Mouse (Mus musculus) heart, adult 2 months (tissue): Measurements from ENCODE around the gene Chad. TPM values are rescaled to one million over a fixed set of nuclear protein-coding genes. Genes with fewer than 3 reads are reported as not detected.

ENCODE experiments used
- DNase-seq, 2 experiments: peaks; one replicate each; pipeline ENCODE4 v3.0.0; 2021
- H3K27ac ChIP-seq: fragments of 200-600 bp; 2 replicates; pipeline ENCODE4 v1.8.1; 2022
- H3K27me3 ChIP-seq: fragments of 200-500 bp; 2 replicates; pipeline ENCODE4 v1.6.1; 2012; ENCODE audit warnings: mild to moderate bottlenecking, low read length, inconsistent platforms, mixed read lengths; ENCODE audit not compliant: control insufficient read depth, insufficient read depth
- H3K36me3 ChIP-seq: fragments of 200-500 bp; 2 replicates; pipeline ENCODE4 v1.6.1; 2012; ENCODE audit warnings: low read length, inconsistent platforms; ENCODE audit not compliant: control insufficient read depth, insufficient read depth
- H3K4me1 ChIP-seq: fragments of 200-500 bp; 2 replicates; pipeline ENCODE4 v1.6.1; 2011; ENCODE audit warnings: low read length; ENCODE audit not compliant: control insufficient read depth, insufficient read depth
- H3K4me3 ChIP-seq: fragments of 200-600 bp; 2 replicates; pipeline ENCODE4 v1.8.1; 2022
- H3K79me2 ChIP-seq: fragments of 200-500 bp; replicated peaks from 2 replicates; pipeline ENCODE4 v1.6.1; 2012; ENCODE audit warnings: mild to moderate bottlenecking, inconsistent platforms, low read length, moderate library complexity, mixed read lengths; ENCODE audit not compliant: control insufficient read depth, insufficient read depth
- H3K9ac ChIP-seq: fragments of 200-500 bp; 2 replicates; pipeline ENCODE4 v1.6.1; 2012; ENCODE audit warnings: low read depth, mild to moderate bottlenecking, control low read depth, inconsistent platforms, low read length, mixed read lengths
- CTCF ChIP-seq: fragments of 200-600 bp; IDR thresholded peaks from 2 replicates; pipeline ENCODE4 v1.8.1; 2022; ENCODE audit warnings: antibody characterized with exemption, mild to moderate bottlenecking, moderate library complexity
- EP300 ChIP-seq: fragments of 200-500 bp; IDR thresholded peaks from 2 replicates; pipeline ENCODE4 v1.6.1; 2011; ENCODE audit warnings: low read depth, low read length, control low read depth; ENCODE audit not compliant: insufficient read depth
- POLR2A ChIP-seq: fragments of 200-500 bp; IDR thresholded peaks from 2 replicates; pipeline ENCODE4 v1.6.1; 2011; ENCODE audit warnings: mild to moderate bottlenecking, low read depth, low read length, control low read depth; ENCODE audit not compliant: insufficient read depth
- WGBS: fragments of 180-500 bp; shearing (Covaris S2); methylation state at CpG from one replicate; pipeline ENCODE4 v1.1.7; 2018; 5-methylcytosine and 5-hydroxymethylcytosine counted together
- intact Hi-C: fragments of 180-260 bp; cut with DNase I; formaldehyde crosslinking; loops from one replicate; pipeline ENCODE4 v1.15.1; 2025
- polyA plus RNA-seq: library from polyadenylated mRNA; depleted of rRNA; stranded (reverse); fragments of >200 nt; gene quantifications from 2 replicates; pipeline ENCODE4 v1.2.3, GENCODE M21; 2012
- total RNA-seq, 2 experiments: library from RNA; stranded (reverse); gene quantifications; 2 replicates each; pipeline ENCODE4 v1.2.3; 2021

Gene Chad
- total and polyA plus RNA-seq, 3 experiments, result 1.7 to 16.2 (median 2.1) TPM

DNA sequence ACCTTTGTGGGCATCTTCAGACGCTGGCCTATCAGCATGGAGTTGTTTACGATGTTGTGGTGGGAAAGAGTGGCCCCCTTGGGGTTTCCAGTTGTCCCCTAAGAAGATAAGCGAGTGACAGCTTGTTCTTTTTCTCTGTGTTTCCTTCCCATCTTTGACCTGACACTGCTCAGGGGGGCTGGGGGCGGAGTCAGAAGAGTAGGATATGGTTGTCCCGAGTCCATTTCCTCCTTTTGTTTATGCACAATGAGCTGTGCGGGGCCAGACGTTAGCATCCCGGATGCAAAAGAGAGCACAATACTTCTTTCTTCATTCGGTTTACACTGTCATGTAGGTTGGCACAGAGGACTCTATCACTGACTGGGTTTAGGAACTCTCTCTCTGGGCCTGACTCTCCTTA, 5.8 kb downstream of the Chad start:
- peak; percentile 46 to 54 for DNase-seq
- TF ChIP-seq CTCF (no peak), EP300 (0 out of 2 replicates have a peak, but pooled peaks have one; percentile 19)
- 43% methylated on average over 9 of the region's 9 CpGs for WGBS

GRCm38 (mm10) chr11:94571850-94572249, 7.0 kb downstream of the Chad start:
- Histone ChIP-seq H3K36me3 (no peaks in the 10 kb centered on the region), H3K4me1 (peaks cover 4% of the 10 kb centered on the region; the same call in 1 of the 2 replicates), H3K27ac (no peak overlapping the region), H3K4me3 (no peak overlapping the region), H3K27me3 (no peaks in the 10 kb centered on the region), H3K79me2 (no peaks in the 10 kb centered on the region), H3K9ac (no peak overlapping the region)
- TF ChIP-seq CTCF, result no peak
- 93% methylated on average over 1 of the region's 1 CpGs for WGBS
- intact Hi-C loops, result no loop called here
- no peak for DNase-seq

More for the DNA sequence above, 5.8 kb downstream of the Chad start:
- Histone ChIP-seq H3K79me2 (no peaks in the 10 kb centered on the region), H3K4me3 (no peak overlapping the region), H3K9ac (no peak overlapping the region), H3K4me1 (peaks cover 4% of the 10 kb centered on the region; the same call in 1 of the 2 replicates), H3K27ac (peak overlapping the region; percentile 60), H3K27me3 (no peaks in the 10 kb centered on the region), H3K36me3 (no peaks in the 10 kb centered on the region)
- intact Hi-C loops, result no loop called here

- Histone ChIP-seq H3K9ac (no peak overlapping the region), H3K4me3 (no peak overlapping the region), H3K36me3 (no peaks in the 10 kb centered on the region), H3K27ac (no peak overlapping the region), H3K79me2 (no peaks in the 10 kb centered on the region), H3K4me1 (peaks cover 6% of the 10 kb centered on the region; the same call in 1 of the 2 replicates), H3K27me3 (no peaks in the 10 kb centered on the region)
- TF ChIP-seq EP300 (no peak), CTCF (peak; percentile 65), POLR2A (no peak)
- no peak for DNase-seq
- WGBS, result 24% methylated on average over 7 of the region's 7 CpGs
- intact Hi-C loops, result no loop called here
These were observed 9.7 kb downstream of the Chad start for GRCm38 (mm10) chr11:94574560-94574959.

GRCm38 (mm10) chr11:94575036-94575435, 10.2 kb downstream of the Chad start:
- 84% methylated on average over 2 of the region's 2 CpGs for WGBS
- Histone ChIP-seq H3K4me1 (peaks cover 6% of the 10 kb centered on the region; the same call in 1 of the 2 replicates), H3K27ac (no peak overlapping the region), H3K4me3 (no peak overlapping the region), H3K79me2 (no peaks in the 10 kb centered on the region), H3K27me3 (no peaks in the 10 kb centered on the region), H3K9ac (no peak overlapping the region), H3K36me3 (no peaks in the 10 kb centered on the region)
- intact Hi-C loops, result no loop called here
- DNase-seq, result no peak
- TF ChIP-seq CTCF (no peak), EP300 (no peak), POLR2A (no peak)

GRCm38 (mm10) chr11:94576361-94576760, 11.5 kb downstream of the Chad start:
- TF ChIP-seq POLR2A (no peak), EP300 (no peak)
- WGBS, result 89% methylated on average over 9 of the region's 9 CpGs
- H3K27ac ChIP-seq, result no peak overlapping the region

GRCm38 (mm10) chr11:94580111-94580740, 15.4 kb downstream of the Chad start:
- Histone ChIP-seq H3K4me3 (no peak overlapping the region), H3K4me1 (0 out of 2 replicates have a peak, but pooled peaks cover 2% of the 10 kb centered on the region), H3K27ac (no peak overlapping the region), H3K36me3 (no peaks in the 10 kb centered on the region), H3K79me2 (no peaks in the 10 kb centered on the region), H3K27me3 (no peaks in the 10 kb centered on the region), H3K9ac (no peak overlapping the region)
- intact Hi-C loops, result no loop called here
- no peak for TF ChIP-seq EP300
- TF ChIP-seq POLR2A, result no peak
- no peak for TF ChIP-seq CTCF
- no peak for DNase-seq
- 91% methylated on average over 5 of the region's 5 CpGs for WGBS

More at GRCm38 (mm10) chr11:94576361-94576760, 11.5 kb downstream of the Chad start:
- Histone ChIP-seq H3K79me2 (no peaks in the 10 kb centered on the region), H3K9ac (no peak overlapping the region), H3K27me3 (no peaks in the 10 kb centered on the region), H3K4me1 (0 out of 2 replicates have a peak, but pooled peaks cover 2% of the 10 kb centered on the region), H3K4me3 (no peak overlapping the region), H3K36me3 (no peaks in the 10 kb centered on the region)
- intact Hi-C loops, result no loop called here
- DNase-seq, result no peak
